Mouse (Mus musculus) G1E (cell line): ENCODE measurements around the gene Cnpy3.

Experiments used
- CTCF ChIP-seq: IDR thresholded peaks from 2 replicates; pipeline ENCODE4 v1.5.1; 2012; ENCODE audit warnings: low read depth, low read length, inconsistent platforms, mixed read lengths
- GATA1 ChIP-seq: IDR thresholded peaks from 2 replicates; pipeline ENCODE4 v1.6.1; 2012; ENCODE audit warnings: borderline replicate concordance, low read length, inconsistent platforms, mixed read lengths
- POLR2AphosphoS5 ChIP-seq: IDR thresholded peaks from 2 replicates; pipeline ENCODE4 v1.6.1; 2012; ENCODE audit warnings: low read depth, low read length, inconsistent platforms; ENCODE audit not compliant: insufficient replicate concordance

GRCm38 (mm10) chr17:46767868-46768267 is 15.9 kb upstream of the Cnpy3 start:
- no peak for TF ChIP-seq CTCF
- TF ChIP-seq GATA1 = no peak
- no peak for TF ChIP-seq POLR2AphosphoS5
